Mouse (Mus musculus): ENCODE measurements at regions not wholly inside any gene's neighbourhood (a gene's known extent, or its start where the extent isn't known, plus 50 kb on each side); places are given as distances from the start of the nearest gene placed in this dataset.

DNA sequence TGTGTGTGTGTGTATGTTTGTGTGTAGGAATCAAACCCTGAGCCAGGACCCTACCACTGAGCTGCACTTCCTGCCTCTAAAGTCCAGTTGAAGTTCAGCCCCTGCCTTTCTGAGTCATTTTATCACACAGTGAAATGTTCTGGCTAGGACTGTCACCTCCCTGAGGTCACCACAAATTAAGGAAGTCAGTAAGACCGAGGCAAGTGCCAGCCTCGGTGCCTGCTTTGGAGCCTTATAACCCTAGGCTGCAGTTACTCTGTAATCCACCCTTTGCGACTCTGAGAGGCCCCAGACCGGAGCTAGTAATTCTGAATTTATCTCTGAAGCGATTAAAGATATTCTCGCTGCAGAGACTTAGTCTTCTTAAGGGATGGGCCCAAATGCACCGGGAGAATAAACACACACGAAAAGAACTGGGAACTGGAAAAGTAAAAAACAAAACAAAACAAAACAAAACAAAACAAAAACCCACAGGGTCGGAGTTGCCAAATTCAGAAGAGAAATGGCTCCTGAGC lies 118.8 kb upstream of the Hes1 start:
- no peak for TF ChIP-seq CTCF (IDR thresholded peaks at IDR 0.05; ENCODE audit: borderline replicate concordance, insufficient read depth, low read depth, low read length)
- TF ChIP-seq POLR2A (IDR thresholded peaks at IDR 0.05; ENCODE audit: borderline replicate concordance, insufficient read depth, low read length) = no peak

All from cerebellum, adult 2 months (tissue).